Mouse (Mus musculus) testis, adult 2 months (tissue): ENCODE data around the gene Tbata.

ENCODE experiments used
- CTCF ChIP-seq: fragments of 200-500 bp; IDR thresholded peaks from 2 replicates; pipeline ENCODE4 v1.5.1; 2012; ENCODE audit warnings: low read depth, mild to moderate bottlenecking, inconsistent platforms, low read length, moderate library complexity; ENCODE audit not compliant: control insufficient read depth, insufficient read depth, insufficient replicate concordance
- POLR2A ChIP-seq: fragments of 200-500 bp; IDR thresholded peaks from 2 replicates; pipeline ENCODE4 v1.6.1; 2012; ENCODE audit warnings: low read depth, mild to moderate bottlenecking, inconsistent platforms, low read length, moderate library complexity; ENCODE audit not compliant: control insufficient read depth

DNA sequence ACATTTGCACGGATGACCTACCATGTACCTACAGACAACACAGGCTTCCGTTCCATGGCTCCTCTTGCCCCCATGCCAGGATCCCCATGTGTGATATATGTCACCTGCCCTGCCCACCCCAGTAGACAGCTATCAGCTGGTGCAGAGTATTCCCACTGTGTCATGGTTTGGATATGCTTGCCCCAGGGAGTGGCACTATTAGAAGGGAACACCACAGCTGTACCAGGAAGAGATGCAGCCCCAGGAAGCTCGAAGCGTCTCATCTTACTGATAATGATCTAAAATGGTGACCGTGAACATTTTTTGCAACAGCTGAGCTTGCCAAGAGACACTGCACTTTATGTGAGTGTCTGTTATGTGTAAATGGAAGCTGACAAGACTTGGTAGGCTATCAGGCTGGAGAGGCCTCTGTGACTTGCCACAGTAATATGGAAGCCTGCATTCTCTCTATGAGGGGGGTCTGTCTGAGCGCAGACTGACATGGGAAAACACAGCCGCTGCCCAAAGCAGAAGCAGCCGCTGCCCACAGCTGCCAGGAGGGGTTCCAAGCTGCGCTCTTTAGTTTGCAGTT is 36.4 kb downstream of the Tbata start:
- TF ChIP-seq CTCF (no peak), POLR2A (no peak)
